Mouse (Mus musculus): ENCODE measurements around the gene Lrrc39.

- TF ChIP-seq POLR2A (IDR thresholded peaks at IDR 0.05; ENCODE audit: borderline replicate concordance, extremely low read depth, insufficient read depth, insufficient read length, poor library complexity, severe bottlenecking) (no peak), CTCF (IDR thresholded peaks at IDR 0.05; ENCODE audit: borderline replicate concordance, extremely low read depth, insufficient read depth, insufficient read length) (no peak)
Measured at GRCm38 (mm10) chr3:116520141-116520761, 42.5 kb upstream of the Lrrc39 start.

All from brain, embryonic 14.5 days (tissue).